13 mouse cellular contexts compared by ENCODE assay signal in genomic region chr17:64698516-64698915, GRCm38 (mm10).
A peak's percentile ranks its signal among the peaks of the same experiment; 100 is the strongest.
DNase-seq lines count a peak whose midpoint lies in the region.
"Had no signal": no experiment of that assay in that cellular context is flagged by ENCODE, and none has a peak within 500 bp of the region (broad histone marks: within the 10 kb centered on the region; RNA-seq: fewer than 3 reads in every experiment).

No protein-coding gene starts in this region.

- peak; percentile 46 to 78 for DNase-seq in adrenal gland, adult (ENCODE audit: inconsistent age in 2 of 2, low spot score in 1 of 2)
- DNase-seq in adrenal gland, postnatal 4 days (ENCODE audit: low spot score in 2 of 2), result no peak
- DNase-seq in adrenal gland, adult 8-10 months, result peak; percentile 32
- DNase-seq in adrenal gland, postnatal 25 days, result peak; percentile 35
- DNase-seq in cerebellum, postnatal 36 days, result no peak
- DNase-seq in thymus, postnatal 4 days, result no peak
- DNase-seq: B cell, adult 2 months; cerebellum, adult 11-12 months; cerebellum, adult 2 months; cerebellum, adult 9-10 months; cerebellum, postnatal 10 days; cerebellum, postnatal 25 days; embryo, embryonic 11 days had no signal

Comparison
In these comparisons a context has a peak if more than half of its experiments do, and no peak if none do; other contexts are left out.
1. DNase-seq: peak in adrenal gland, adult (2 of 2), adrenal gland, adult 8-10 months (single experiment) and adrenal gland, postnatal 25 days (single experiment); none in adrenal gland, postnatal 4 days (0 of 2), cerebellum, postnatal 36 days (0 of 2) and thymus, postnatal 4 days (single experiment).